Mouse (Mus musculus) activated CD4-positive, CD25-positive, alpha-beta regulatory T cell, adult 9 weeks (primary cell): Measurements from ENCODE around the gene Drosha. TPM values are rescaled to one million over a fixed set of nuclear protein-coding genes. Genes with fewer than 3 reads are reported as not detected.

Experiments
- polyA plus RNA-seq: library from polyadenylated mRNA; unstranded; fragments of 100-300 nt; shearing (Covaris generic); gene quantifications from one replicate; pipeline ENCODE4 v1.2.1, GENCODE M21; 2017

The Drosha gene
- polyA plus RNA-seq: 23.8 TPM

DNA sequence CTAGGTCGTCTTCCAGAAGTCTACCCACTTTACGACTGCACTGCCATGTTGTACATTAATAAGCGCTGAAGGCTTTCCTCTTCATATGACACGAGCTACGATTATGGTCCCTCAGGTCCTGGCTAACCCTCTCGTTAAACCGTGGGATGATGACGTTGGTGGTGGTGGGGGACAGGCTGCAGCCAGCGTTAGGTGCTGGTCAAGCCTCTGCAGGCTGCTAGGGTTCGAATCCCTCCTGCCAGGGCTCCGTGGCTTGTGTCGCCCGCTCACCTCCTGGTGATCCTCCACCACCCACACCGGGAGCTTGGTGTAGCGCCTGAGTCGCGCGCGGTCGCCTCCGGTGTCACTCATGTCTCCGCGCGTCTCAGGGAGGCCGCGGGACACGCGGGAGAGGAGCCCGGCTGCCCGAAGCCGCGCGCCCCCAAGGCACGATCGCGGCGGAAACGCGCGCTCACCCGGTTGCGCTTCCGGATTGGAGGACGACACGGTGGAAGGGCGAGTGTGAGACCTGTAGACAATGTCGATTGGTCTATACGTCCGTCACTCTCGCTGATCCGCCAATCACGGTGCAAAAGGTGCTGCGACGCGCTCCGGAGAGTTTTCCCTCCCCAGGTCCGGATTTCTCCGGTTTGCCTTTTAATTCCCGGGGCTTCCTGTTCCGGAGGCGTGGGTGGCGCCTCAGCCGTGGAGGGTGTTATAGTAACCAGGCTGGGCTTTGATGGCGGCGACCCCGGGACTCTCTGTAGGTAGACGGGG is at the start of gene Drosha, which contains the start of gene 6030458C11Rik:
TSS of gene Drosha (plus strand) at position 619 of the 756 bp plus-strand sequence.
TSS of gene 6030458C11Rik (minus strand) at position 453 of the 756 bp plus-strand sequence.

Other genes starting within 250 kb of the Drosha start
- 0.37 TPM for gene Pdzd2, start 84.9 kb upstream of the Drosha start, polyA plus RNA-seq
- 34.5 TPM for gene 6030458C11Rik, start 166 bp upstream of the Drosha start, polyA plus RNA-seq